Mouse (Mus musculus) midbrain, embryonic 10.5 days (tissue): ENCODE data around the gene Tex101. TPM values are rescaled to one million over a fixed set of nuclear protein-coding genes. Genes with fewer than 3 reads are reported as not detected.
"Not testable (repeated sequence)": the region's sequence is repeated elsewhere in the genome, so short reads cannot be mapped to it uniquely, and the experiment has no call there.

ENCODE experiments used
- DNase-seq: peaks from one replicate; pipeline ENCODE4 v3.0.0-alpha.2; 2017; ENCODE audit warnings: low spot score
- H3K27ac ChIP-seq: fragments of 300-500 bp; sonication (generic); replicated peaks from 2 replicates; pipeline ENCODE4 v1.5.1; 2016; ENCODE audit warnings: mild to moderate bottlenecking
- H3K27me3 ChIP-seq: fragments of 300-500 bp; sonication (generic); 2 replicates; pipeline ENCODE4 v1.6.1; 2016; ENCODE audit warnings: low read depth, mild to moderate bottlenecking; ENCODE audit not compliant: poor library complexity, severe bottlenecking
- H3K36me3 ChIP-seq: fragments of 300-500 bp; sonication (generic); 2 replicates; pipeline ENCODE4 v1.6.1; 2016; ENCODE audit warnings: mild to moderate bottlenecking, moderate library complexity
- H3K4me1 ChIP-seq: fragments of 300-500 bp; sonication (generic); 2 replicates; pipeline ENCODE4 v1.6.1; 2016
- H3K4me3 ChIP-seq: fragments of 300-500 bp; sonication (generic); 2 replicates; pipeline ENCODE4 v1.5.1; 2016; ENCODE audit warnings: mild to moderate bottlenecking, moderate library complexity
- H3K9me3 ChIP-seq: fragments of 300-500 bp; sonication (generic); replicated peaks from 2 replicates; pipeline ENCODE4 v1.6.1; 2016; ENCODE audit warnings: mild to moderate bottlenecking
- WGBS: fragments of 180-500 bp; shearing (Covaris S2); methylation state at CpG from one replicate; pipeline ENCODE4 v1.1.7; 2016; 5-methylcytosine and 5-hydroxymethylcytosine counted together
- polyA plus RNA-seq: library from polyadenylated mRNA; unstranded; fragments of >200 nt; fragmentation: Nextera tagmentation; extraction: Ambion mirVana; gene quantifications from 2 replicates; pipeline ENCODE4 v1.2.1, GENCODE M21; 2016

Gene Tex101
- polyA plus RNA-seq, 1 experiment from 2014 or later, result not detected

- peak; percentile 88 for DNase-seq
- WGBS, result 8% methylated on average over 32 of the region's 33 CpGs
- H3K27ac ChIP-seq, result peak overlapping the region; percentile 75
Observed at GRCm38 (mm10) chr7:24628685-24629610, 47.5 kb downstream of the Tex101 start.

DNA sequence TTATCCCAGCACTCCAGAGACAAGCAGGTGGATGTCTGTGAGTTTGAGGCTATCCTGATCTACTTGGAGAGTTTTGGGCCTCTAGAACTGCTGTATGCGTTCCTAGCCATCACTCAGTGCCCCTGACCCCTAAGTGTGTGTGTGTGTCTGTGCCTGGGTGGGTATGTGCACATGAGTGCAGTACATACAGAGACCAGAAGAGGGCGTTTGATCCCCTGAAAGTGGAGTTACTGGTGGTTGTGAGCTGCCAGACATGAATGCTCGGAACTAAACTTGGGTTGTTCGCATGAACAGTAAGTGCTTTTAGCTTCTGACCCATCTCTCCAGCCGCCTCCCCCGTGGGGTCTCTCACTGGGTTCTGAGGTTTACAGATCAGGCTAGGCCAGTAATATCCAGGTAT is 53.5 kb downstream of the Tex101 start:
- Histone ChIP-seq H3K4me3 (no peak overlapping the region), H3K27me3 (peaks cover 36% of the 10 kb centered on the region), H3K27ac (no peak overlapping the region), H3K36me3 (no peaks in the 10 kb centered on the region), H3K4me1 (peaks cover 6% of the 10 kb centered on the region; the same call in 1 of the 2 replicates), H3K9me3 (peaks cover 8% of the 10 kb centered on the region)
- 81% methylated on average over 6 of the region's 6 CpGs for WGBS
- DNase-seq, result no peak

More at GRCm38 (mm10) chr7:24628685-24629610, 47.5 kb downstream of the Tex101 start:
- peak overlapping the region; percentile 51 for H3K4me3 ChIP-seq
- H3K36me3 ChIP-seq, result no peaks in the 10 kb centered on the region
- H3K9me3 ChIP-seq, result no peaks in the 10 kb centered on the region
- H3K4me1 ChIP-seq, result peaks cover 18% of the 10 kb centered on the region
- peaks cover 30% of the 10 kb centered on the region for H3K27me3 ChIP-seq

DNA sequence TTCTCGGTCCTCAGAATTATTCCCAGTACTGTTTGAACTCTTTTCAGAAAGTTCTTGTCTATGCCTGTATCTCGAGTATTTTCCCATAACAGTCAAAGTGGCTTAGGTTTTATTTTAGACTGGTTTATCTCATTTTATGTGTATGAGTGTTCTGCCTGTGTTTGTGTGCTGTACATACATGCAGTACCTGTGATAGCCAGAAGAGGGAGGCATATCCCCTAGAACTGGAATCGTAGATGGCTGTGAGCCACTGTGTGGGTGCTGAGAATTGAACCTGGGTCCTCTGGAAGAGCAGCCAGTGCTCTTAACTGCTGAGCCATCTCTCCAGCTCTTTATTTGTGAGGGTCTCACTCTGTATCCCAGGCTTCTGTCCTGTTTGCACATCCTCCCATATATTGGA is 55.3 kb downstream of the Tex101 start:
- WGBS, result 84% methylated on average over 3 of the region's 3 CpGs
- Histone ChIP-seq H3K4me3 (no peak overlapping the region), H3K27me3 (peaks cover 19% of the 10 kb centered on the region), H3K9me3 (peaks cover 8% of the 10 kb centered on the region), H3K36me3 (no peaks in the 10 kb centered on the region), H3K4me1 (peaks cover 3% of the 10 kb centered on the region; the same call in 1 of the 2 replicates), H3K27ac (no peak overlapping the region)
- DNase-seq, result no peak

DNA sequence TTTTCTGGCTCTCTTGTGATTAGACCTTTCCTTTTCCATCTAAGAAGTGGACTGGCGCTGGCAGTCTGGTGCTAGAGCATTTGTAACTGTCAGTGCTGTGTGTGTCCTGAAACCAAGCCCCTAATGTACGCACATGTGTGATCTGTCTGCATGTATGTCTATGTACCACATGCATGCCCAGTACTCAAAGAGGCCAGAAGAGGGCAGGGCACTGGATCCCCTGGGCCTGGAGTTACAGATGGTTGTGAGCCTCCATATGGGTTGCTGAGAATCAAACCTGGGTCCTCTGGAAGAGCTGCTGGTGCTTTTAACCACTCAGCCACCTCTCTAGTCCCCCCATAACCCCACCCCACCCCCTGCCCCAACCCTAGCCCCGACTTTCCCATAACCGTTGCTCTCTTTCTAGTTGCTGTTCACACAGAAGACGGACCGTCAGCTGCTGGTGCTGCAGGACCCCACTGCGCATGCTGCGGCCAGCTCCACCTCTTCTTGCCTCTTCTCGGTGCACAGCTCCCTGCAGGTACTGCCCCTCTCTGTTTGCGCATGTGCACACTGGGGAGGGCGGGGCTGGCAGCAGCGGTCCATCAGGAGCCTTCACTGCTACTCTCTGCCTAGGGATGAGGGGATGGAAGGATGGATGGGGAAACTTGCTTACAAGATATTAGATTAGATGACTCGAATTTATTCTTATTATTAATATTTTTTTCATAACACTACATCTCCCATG is 56.6 kb downstream of the Tex101 start:
- no peak overlapping the region for H3K4me3 ChIP-seq
- peaks cover 8% of the 10 kb centered on the region for H3K9me3 ChIP-seq
- WGBS, result 54% methylated on average over 13 of the region's 13 CpGs
- no peaks in the 10 kb centered on the region for H3K36me3 ChIP-seq
- H3K4me1 ChIP-seq, result no peaks in the 10 kb centered on the region
- no peak for DNase-seq
- H3K27me3 ChIP-seq, result peaks cover 17% of the 10 kb centered on the region
- H3K27ac ChIP-seq, result no peak overlapping the region

- WGBS, result 89% methylated on average over 8 of the region's 8 CpGs
Observed at GRCm38 (mm10) chr7:24618374-24618773, 58.1 kb downstream of the Tex101 start.

More at GRCm38 (mm10) chr7:24618374-24618773, 58.1 kb downstream of the Tex101 start:
- peaks cover 31% of the 10 kb centered on the region for H3K27me3 ChIP-seq
- H3K4me3 ChIP-seq, H3K4me1 ChIP-seq, DNase-seq, H3K36me3 ChIP-seq, H3K9me3 ChIP-seq, H3K27ac ChIP-seq: not testable (repeated sequence)

Other genes with a start within 250 kb of the Tex101 start
- gene Irgc1, start 224.4 kb downstream of the Tex101 start, polyA plus RNA-seq, result not detected in 2 replicates
- gene Plaur, start 214.2 kb downstream of the Tex101 start, polyA plus RNA-seq, result 0.68 and 1.0 TPM in 2 replicates
- gene Cadm4, start 194.7 kb downstream of the Tex101 start, polyA plus RNA-seq, result 10.0 and 18.3 TPM in 2 replicates
- gene Zfp428, start 169.7 kb downstream of the Tex101 start, polyA plus RNA-seq, result 116 and 127 TPM in 2 replicates
- gene AC161166.1, start 164.2 kb downstream of the Tex101 start, polyA plus RNA-seq, result 0.64 and 0.99 TPM in 2 replicates
- 8.4 and 12.5 TPM in 2 replicates for gene Irgq, start 146.0 kb downstream of the Tex101 start, polyA plus RNA-seq
- gene Pinlyp, start 130.6 kb downstream of the Tex101 start, polyA plus RNA-seq, result 0.14 TPM in 1 of 2 replicates, not detected in the other
- gene Xrcc1, start 130.4 kb downstream of the Tex101 start, polyA plus RNA-seq, result 149 and 160 TPM in 2 replicates
- gene Ethe1, start 89.1 kb downstream of the Tex101 start, polyA plus RNA-seq, result 22.8 and 24.1 TPM in 2 replicates
- 1.4 and 2.1 TPM in 2 replicates for gene Zfp575, start 89.0 kb downstream of the Tex101 start, polyA plus RNA-seq
- gene Phldb3, start 65.9 kb downstream of the Tex101 start, polyA plus RNA-seq, result 0.05 TPM in 1 of 2 replicates, not detected in the other
- gene Lypd3, start 40.1 kb downstream of the Tex101 start, polyA plus RNA-seq, result 0.32 and 0.36 TPM in 2 replicates
- not detected in 2 replicates for gene BC049730, start 32.6 kb upstream of the Tex101 start, polyA plus RNA-seq
- gene Gm4763, start 50.2 kb upstream of the Tex101 start, polyA plus RNA-seq, result not detected in 2 replicates
- gene Cd177, start 83.6 kb upstream of the Tex101 start, polyA plus RNA-seq, result not detected in 2 replicates
- not detected in 2 replicates for gene Ceacam10, start 100.5 kb upstream of the Tex101 start, polyA plus RNA-seq
- 15.7 and 17.2 TPM in 2 replicates for gene Gm9844, start 185.5 kb upstream of the Tex101 start, polyA plus RNA-seq
- gene Lypd4, start 193.3 kb upstream of the Tex101 start, polyA plus RNA-seq, result not detected in 2 replicates
- gene Dmrtc2, start 193.4 kb upstream of the Tex101 start, polyA plus RNA-seq, result 0.14 TPM in 1 of 2 replicates, not detected in the other
- 1,942 and 2,205 TPM in 2 replicates for gene Rps19, start 207.7 kb upstream of the Tex101 start, polyA plus RNA-seq
- gene Cd79a, start 220.7 kb upstream of the Tex101 start, polyA plus RNA-seq, result 0.15 and 0.23 TPM in 2 replicates
- 60.4 and 62.5 TPM in 2 replicates for gene Arhgef1, start 226.2 kb upstream of the Tex101 start, polyA plus RNA-seq